Mouse (Mus musculus): Measurements from ENCODE around the gene Nxph1. TPM values are rescaled to one million over a fixed set of nuclear protein-coding genes. Genes with fewer than 3 reads are reported as not detected.

Nxph1 gene
- polyA plus RNA-seq, 1 experiment from 2014 or later, result 0.72 TPM

DNA sequence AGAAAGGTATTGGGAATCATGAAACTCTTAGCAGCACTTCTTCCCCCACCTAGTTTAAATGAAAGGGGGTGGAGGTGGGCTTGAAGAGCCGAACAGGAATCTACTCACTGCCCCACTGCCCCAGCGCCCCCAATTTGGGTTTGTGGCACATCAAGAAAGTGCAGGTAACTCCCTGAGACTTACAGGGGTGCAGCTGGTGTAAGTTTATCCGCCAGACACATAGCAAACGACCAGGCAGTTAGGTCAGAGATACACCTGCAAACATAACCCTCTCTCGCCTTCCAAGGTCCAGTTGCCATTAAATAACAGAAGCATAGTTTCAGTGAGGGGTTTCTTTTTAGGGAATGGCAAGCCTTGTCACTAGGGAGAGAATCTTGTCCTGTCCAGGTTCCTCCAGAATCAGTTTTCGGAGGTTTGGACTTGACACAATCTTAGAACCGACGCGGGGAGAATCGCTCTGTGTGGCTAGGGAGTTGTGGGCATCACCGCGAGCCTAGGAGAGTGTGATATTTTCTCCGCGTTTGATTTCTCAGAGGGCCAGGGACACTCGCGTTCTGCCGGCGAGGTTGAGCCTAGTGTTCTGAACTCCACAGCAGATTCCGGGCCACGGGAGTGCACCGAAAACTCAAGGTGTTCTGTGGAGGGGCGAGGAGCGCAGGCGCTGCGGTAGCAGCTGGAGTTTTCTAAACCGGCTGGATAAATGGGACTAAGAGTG, 2.5 kb downstream of the Nxph1 start:
- H3K4me3 ChIP-seq, result peak overlapping the region; percentile 61
- under 1% methylated on average over 26 of the region's 26 CpGs for WGBS
- no peak for DNase-seq (ENCODE audit: low spot score)
- peaks cover 43% of the 10 kb centered on the region for H3K4me1 ChIP-seq
- H3K27ac ChIP-seq (replicated peaks), result peak overlapping the region; percentile 15; the same call in 1 of the 2 replicates
- no peaks in the 10 kb centered on the region for H3K9me3 ChIP-seq (replicated peaks)
- peaks cover 98% of the 10 kb centered on the region for H3K27me3 ChIP-seq (ENCODE audit: low read depth, poor library complexity, severe bottlenecking)
- H3K36me3 ChIP-seq, result no peaks in the 10 kb centered on the region

DNA sequence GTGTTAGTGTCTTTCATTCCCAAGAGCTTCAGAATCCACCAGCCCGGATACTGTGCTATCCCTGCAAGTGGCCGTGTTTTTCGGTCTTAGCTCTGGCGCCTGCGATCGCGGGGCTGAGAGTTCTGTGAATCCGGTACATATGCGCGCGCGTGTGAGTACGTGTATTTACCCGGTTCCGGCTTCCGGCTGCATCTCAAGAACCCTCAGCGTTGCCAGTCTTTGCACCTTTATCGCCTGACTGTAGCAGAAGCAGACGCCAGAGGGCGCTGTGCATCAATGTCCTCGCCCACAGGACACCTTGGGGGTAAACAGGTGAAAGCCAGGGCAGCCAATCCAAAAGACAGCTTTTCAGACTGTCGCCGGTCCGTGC, 3.1 kb downstream of the Nxph1 start:
- H3K4me3 ChIP-seq, result peak overlapping the region; percentile 61
- peak overlapping the region; percentile 15; the same call in 1 of the 2 replicates for H3K27ac ChIP-seq (replicated peaks)
- H3K27me3 ChIP-seq (ENCODE audit: low read depth, poor library complexity, severe bottlenecking), result peaks cover 99% of the 10 kb centered on the region
- DNase-seq (ENCODE audit: low spot score), result peak; percentile 81
- H3K36me3 ChIP-seq, result no peaks in the 10 kb centered on the region
- WGBS, result under 1% methylated on average over 24 of the region's 24 CpGs
- H3K4me1 ChIP-seq, result peaks cover 49% of the 10 kb centered on the region
- H3K9me3 ChIP-seq (replicated peaks), result no peaks in the 10 kb centered on the region

DNA sequence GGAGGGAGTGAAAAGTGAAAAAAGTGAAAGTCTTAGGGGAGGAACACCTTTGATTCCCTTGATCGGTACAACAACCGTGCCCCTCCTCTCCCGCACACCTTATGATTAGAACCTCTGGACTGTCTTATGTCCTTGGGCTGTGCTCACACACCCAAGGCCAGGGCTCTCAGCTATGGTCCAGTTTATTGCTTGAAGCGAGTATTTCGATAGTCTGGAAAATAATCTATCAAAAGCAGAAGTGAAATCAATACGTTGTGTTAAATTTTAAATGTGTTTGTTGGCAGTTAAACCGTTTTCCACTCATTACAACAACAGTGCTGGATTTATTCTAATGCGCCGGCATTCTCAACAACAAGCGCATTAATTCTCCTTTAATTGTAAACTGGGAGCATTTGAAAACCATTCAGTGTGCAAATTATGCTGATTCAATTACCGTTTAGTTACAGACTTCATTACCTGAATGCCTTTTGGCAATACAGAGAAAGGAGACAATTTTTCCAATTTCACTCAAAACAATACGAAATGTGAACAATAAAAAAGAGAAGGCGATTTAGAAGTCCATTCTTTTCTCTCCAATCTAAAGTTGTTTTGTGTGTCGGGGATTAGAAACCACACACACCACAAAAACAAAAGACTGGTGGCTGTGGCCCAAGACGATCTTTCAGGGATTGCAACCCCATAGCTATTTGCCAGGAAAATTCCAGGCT, 3.8 kb downstream of the Nxph1 start:
- 13% methylated on average over 15 of the region's 15 CpGs for WGBS
- Histone ChIP-seq H3K36me3 (no peaks in the 10 kb centered on the region), H3K9me3 (replicated peaks) (no peaks in the 10 kb centered on the region), H3K27ac (replicated peaks) (no peak overlapping the region), H3K4me3 (peak overlapping the region; percentile 61; the same call in 1 of the 2 replicates), H3K4me1 (peaks cover 56% of the 10 kb centered on the region), H3K27me3 (ENCODE audit: low read depth, poor library complexity, severe bottlenecking) (peaks cover 100% of the 10 kb centered on the region)
- no peak for DNase-seq (ENCODE audit: low spot score)

DNA sequence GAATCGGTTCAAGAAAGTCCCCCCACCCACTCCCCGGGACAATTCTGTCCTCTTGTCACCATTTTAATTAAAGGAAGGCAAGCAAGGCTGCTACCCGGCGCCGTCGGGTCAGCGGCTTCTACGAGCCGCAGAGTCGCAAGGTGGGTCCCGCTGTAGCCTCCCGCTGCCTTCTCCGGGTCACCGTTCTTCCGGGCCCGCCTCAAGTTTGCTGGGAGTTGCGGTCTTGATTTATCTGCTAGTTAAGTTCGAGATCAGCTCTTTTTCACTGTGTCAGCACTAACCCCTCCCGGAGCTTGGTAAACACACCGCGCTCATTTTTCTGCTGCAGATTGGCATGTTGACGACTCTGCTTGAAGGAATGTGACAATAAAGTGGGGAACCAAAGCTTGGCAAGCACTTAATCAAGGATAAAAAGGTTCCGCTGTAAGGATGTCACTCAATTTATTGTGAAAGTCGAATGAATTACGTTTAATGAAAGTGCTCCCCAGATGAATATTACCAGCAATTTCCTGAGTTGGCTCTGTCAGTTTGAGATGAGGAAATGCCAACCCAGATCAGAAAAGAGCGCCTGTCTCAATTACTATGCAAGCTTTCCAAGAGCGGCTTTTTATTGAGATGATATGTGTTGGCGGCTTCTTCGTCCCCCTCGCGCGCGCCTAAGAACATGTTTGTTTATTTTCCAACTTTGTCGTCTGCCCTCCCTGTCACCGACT, 7.7 kb downstream of the Nxph1 start:
- Histone ChIP-seq H3K4me1 (peaks cover 39% of the 10 kb centered on the region), H3K27me3 (ENCODE audit: low read depth, poor library complexity, severe bottlenecking) (peaks cover 87% of the 10 kb centered on the region), H3K9me3 (replicated peaks) (no peaks in the 10 kb centered on the region), H3K4me3 (peak overlapping the region; percentile 50), H3K36me3 (no peaks in the 10 kb centered on the region), H3K27ac (replicated peaks) (no peak overlapping the region)
- peak; percentile 42 for DNase-seq (ENCODE audit: low spot score)
- 1% methylated on average over 35 of the region's 35 CpGs for WGBS

DNA sequence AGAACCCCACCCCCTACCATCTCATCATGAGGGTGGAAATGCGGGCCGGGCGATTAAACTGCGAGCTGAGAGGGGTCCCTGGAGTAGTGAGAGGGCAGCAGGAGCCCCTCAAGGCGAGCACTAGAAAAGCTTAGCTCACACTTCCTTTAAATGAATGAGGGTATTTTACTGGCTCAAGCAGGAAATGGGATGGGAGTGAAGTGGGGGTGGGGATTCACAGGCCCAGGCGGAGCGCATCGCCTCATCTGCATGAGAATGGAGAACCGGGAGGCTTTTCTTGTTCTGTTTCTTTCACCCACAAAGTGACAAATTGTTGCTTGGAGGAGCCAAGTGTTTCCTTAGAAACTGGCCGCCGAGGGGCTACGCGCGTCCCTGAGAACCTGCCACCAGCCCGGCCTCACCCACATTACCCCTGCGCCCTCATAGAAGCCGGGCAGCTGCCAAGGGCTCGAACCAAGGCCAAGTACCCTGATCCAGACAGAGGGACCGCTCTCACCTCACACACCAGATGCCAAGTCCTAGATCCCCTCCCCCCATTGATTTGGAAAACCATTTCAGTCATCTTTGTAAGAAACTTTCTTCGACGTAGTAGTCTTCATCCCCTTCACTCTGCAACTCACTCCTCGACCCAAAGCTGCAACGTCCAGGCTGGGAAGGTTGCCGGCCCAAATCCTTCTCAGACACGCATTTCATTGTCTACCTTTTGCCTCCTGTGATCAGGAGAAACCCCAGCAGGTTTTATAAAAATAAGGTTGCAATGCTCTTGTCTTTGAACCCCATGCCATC, 8.7 kb downstream of the Nxph1 start:
- peaks cover 77% of the 10 kb centered on the region for H3K27me3 ChIP-seq (ENCODE audit: low read depth, poor library complexity, severe bottlenecking)
- no peak overlapping the region for H3K27ac ChIP-seq (replicated peaks)
- H3K9me3 ChIP-seq (replicated peaks), result no peaks in the 10 kb centered on the region
- peak; percentile 75 for DNase-seq (ENCODE audit: low spot score)
- H3K4me1 ChIP-seq, result peaks cover 33% of the 10 kb centered on the region
- H3K4me3 ChIP-seq, result peak overlapping the region; percentile 50
- no peaks in the 10 kb centered on the region for H3K36me3 ChIP-seq
- under 1% methylated on average over 25 of the region's 25 CpGs for WGBS

DNA sequence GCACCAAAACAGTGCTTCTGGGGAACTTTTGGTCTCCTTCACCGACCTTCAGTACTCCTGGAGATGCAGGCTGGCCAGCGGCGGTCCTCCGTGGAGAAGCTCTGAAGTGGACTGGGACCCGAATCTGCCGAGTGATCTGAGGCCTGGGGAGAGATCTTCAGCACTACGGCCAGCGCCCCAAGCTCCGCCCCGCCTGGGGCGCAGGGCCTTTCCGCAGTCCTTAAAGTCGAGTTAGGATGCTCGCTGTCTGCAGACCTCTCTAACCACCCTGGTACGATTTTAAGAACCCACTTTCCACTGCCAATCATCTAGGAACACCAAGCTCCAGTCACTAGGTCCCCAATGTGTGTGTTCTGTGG, 9.3 kb downstream of the Nxph1 start:
- no peaks in the 10 kb centered on the region for H3K9me3 ChIP-seq (replicated peaks)
- peaks cover 72% of the 10 kb centered on the region for H3K27me3 ChIP-seq (ENCODE audit: low read depth, poor library complexity, severe bottlenecking)
- H3K27ac ChIP-seq (replicated peaks), result no peak overlapping the region
- DNase-seq (ENCODE audit: low spot score), result peak; percentile 71
- peaks cover 33% of the 10 kb centered on the region for H3K4me1 ChIP-seq
- no peaks in the 10 kb centered on the region for H3K36me3 ChIP-seq
- peak overlapping the region; percentile 50 for H3K4me3 ChIP-seq
- WGBS, result under 1% methylated on average over 15 of the region's 15 CpGs

GRCm38 (mm10) chr6:8958081-8958919, 10.1 kb downstream of the Nxph1 start:
- WGBS, result 1% methylated on average over 28 of the region's 28 CpGs
- Histone ChIP-seq H3K4me1 (peaks cover 33% of the 10 kb centered on the region), H3K27ac (replicated peaks) (no peak overlapping the region), H3K4me3 (peak overlapping the region; percentile 50), H3K36me3 (no peaks in the 10 kb centered on the region), H3K9me3 (replicated peaks) (no peaks in the 10 kb centered on the region), H3K27me3 (ENCODE audit: low read depth, poor library complexity, severe bottlenecking) (peaks cover 64% of the 10 kb centered on the region)
- peak; percentile 59 for DNase-seq (ENCODE audit: low spot score)

DNA sequence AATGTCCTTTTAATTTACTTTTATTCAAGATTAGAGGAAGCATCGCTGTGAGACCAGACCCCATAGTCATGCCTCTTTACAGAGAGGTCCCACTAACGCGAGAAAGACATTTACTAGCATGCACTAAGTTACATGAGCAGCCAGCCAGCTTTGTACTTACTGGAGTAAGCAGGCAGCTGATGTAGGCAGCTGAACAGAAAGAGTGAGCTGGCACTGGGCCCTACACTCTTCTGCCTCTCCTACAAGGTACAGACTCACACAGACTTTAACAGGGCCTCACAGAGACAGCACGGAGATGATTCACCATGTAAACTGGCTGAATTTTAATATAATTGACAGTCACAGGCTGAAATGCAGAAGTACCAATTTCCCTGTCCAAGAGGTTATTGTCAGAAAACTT, 11.6 kb downstream of the Nxph1 start:
- no peaks in the 10 kb centered on the region for H3K36me3 ChIP-seq
- no peak overlapping the region for H3K4me3 ChIP-seq
- H3K4me1 ChIP-seq, result peaks cover 33% of the 10 kb centered on the region
- no peak overlapping the region for H3K27ac ChIP-seq (replicated peaks)
- 82% methylated on average over 4 of the region's 4 CpGs for WGBS
- peaks cover 49% of the 10 kb centered on the region for H3K27me3 ChIP-seq (ENCODE audit: low read depth, poor library complexity, severe bottlenecking)
- no peaks in the 10 kb centered on the region for H3K9me3 ChIP-seq (replicated peaks)
- no peak for DNase-seq (ENCODE audit: low spot score)

DNA sequence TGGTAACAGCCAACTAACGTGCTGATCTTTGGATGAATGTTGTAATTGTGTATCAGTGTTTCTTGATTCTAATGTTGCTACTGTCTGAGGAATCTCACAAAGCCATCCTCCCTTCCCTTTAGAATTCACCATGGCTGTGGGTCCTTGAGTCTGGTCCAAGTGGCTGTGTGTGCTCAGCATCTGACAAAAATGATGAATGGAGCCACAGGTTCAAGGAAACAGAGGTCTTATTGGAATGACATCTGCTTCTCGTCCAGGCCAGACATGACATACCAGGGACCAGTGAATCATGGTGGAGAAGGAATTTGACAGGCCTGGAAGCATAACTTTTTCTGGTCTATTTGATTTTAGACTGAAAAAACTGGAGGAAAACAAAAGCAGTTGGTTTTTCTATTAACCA, 22.3 kb downstream of the Nxph1 start:
- Histone ChIP-seq H3K36me3 (no peaks in the 10 kb centered on the region), H3K4me3 (no peak overlapping the region), H3K4me1 (no peaks in the 10 kb centered on the region), H3K9me3 (replicated peaks) (no peaks in the 10 kb centered on the region), H3K27me3 (ENCODE audit: low read depth, poor library complexity, severe bottlenecking) (no peaks in the 10 kb centered on the region), H3K27ac (replicated peaks) (no peak overlapping the region)
- 88% methylated on average over 2 of the region's 2 CpGs for WGBS
- no peak for DNase-seq (ENCODE audit: low spot score)

GRCm38 (mm10) chr6:8979237-8979871, 31.1 kb downstream of the Nxph1 start:
- Histone ChIP-seq H3K4me1 (peaks cover 7% of the 10 kb centered on the region; the same call in 1 of the 2 replicates), H3K36me3 (no peaks in the 10 kb centered on the region), H3K27ac (replicated peaks) (no peak overlapping the region), H3K4me3 (no peak overlapping the region), H3K9me3 (replicated peaks) (no peaks in the 10 kb centered on the region), H3K27me3 (ENCODE audit: low read depth, poor library complexity, severe bottlenecking) (no peaks in the 10 kb centered on the region)
- WGBS, result 53% methylated on average over 4 of the region's 4 CpGs
- no peak for DNase-seq (ENCODE audit: low spot score)

GRCm38 (mm10) chr6:8996301-8996943, 48.2 kb downstream of the Nxph1 start:
- Histone ChIP-seq H3K4me1 (no peaks in the 10 kb centered on the region), H3K27me3 (ENCODE audit: low read depth, poor library complexity, severe bottlenecking) (no peaks in the 10 kb centered on the region), H3K36me3 (no peaks in the 10 kb centered on the region), H3K9me3 (replicated peaks) (no peaks in the 10 kb centered on the region), H3K27ac (replicated peaks) (no peak overlapping the region), H3K4me3 (no peak overlapping the region)
- WGBS, result 79% methylated on average over 12 of the region's 12 CpGs
- no peak for DNase-seq (ENCODE audit: low spot score)

All from midbrain, embryonic 10.5 days (tissue).